Mouse (Mus musculus) neutrophil, adult 83 days (primary cell): Measurements from ENCODE around the gene Cyp2b19. TPM values are rescaled to one million over a fixed set of nuclear protein-coding genes. Genes with fewer than 3 reads are reported as not detected.

ENCODE experiments used
- total RNA-seq, 2 experiments: library from RNA; stranded (reverse); gene quantifications; one replicate each; pipeline ENCODE4 v1.2.4; 2023

The Cyp2b19 gene
- not detected for total RNA-seq

DNA sequence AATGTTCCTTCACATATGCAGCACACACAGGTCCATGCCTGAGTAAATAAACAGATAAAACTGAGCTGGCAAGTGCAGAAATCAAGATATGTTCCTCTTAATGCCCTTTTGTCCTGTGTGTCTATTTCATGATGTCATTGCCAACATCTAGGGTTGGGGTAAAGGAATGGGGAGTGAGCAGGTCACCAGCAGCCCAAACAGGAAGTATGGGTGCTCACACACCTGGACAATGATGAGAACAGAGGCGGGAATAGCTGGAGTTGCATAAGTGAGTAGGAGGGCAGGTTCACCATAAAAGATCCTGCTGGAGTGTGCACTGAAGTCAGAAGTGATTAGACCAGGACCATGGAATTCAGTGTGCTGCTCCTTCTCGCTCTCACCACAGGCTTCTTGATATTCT, at the start of gene Cyp2b19:
Gene Cyp2b19 (plus strand): TSS at position 301 of the 400 bp plus-strand sequence.

DNA sequence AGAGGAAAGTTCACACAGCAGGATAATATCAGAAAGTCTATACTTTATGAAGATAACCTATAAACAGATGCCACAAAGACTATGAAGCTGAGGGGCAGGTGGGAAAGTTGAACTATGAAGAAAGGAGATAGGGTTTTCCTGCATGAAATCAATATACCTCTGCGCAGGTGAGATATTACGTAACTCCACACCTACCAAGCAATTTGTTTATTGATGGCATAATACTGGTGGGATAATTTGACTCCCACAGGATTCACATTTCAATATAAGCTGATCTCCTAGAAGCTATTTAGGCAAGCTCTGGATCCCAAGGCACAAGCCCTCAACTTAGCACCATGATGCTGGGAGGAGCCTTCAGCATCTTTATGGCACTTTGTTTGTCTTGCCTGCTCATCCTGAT, 51.6 kb downstream of the Cyp2b19 start, which contains the start of gene Cyp2g1:
Gene Cyp2g1 (plus strand): TSS at position 301 of the 400 bp plus-strand sequence.

Other genes with a start within 250 kb of the Cyp2b19 start
- gene Nlrp9a, start 222.1 kb upstream of the Cyp2b19 start, total RNA-seq, result not detected
- gene Vmn1r185, start 138.7 kb upstream of the Cyp2b19 start, total RNA-seq, result not detected
- not detected for gene Cyp2b23, start 70.7 kb upstream of the Cyp2b19 start, total RNA-seq
- gene Cyp2g1, start 51.8 kb downstream of the Cyp2b19 start, total RNA-seq, result not detected
- not detected for gene Cyp2a5, start 78.2 kb downstream of the Cyp2b19 start, total RNA-seq
- not detected for gene Cyp2a22, start 182.2 kb downstream of the Cyp2b19 start, total RNA-seq